ENCODE assay signal across 8 mouse cellular contexts in genomic region chr12:30910860-30911259, GRCm38 (mm10). TPM values are rescaled to one million over a fixed set of nuclear protein-coding genes. Genes with fewer than 3 reads are reported as not detected.
DNase-seq lines count a peak whose midpoint lies in the region; ATAC-seq and TF ChIP-seq lines count a peak whose summit lies in the region.

No protein-coding gene starts in this region.

- no peak for TF ChIP-seq EP300 in liver, postnatal 0 days (IDR thresholded peaks at IDR 0.05; ENCODE audit: low read depth)

- peak overlapping the region; percentile 76 for H3K4me3 ChIP-seq in lung, embryonic 14.5 days (ENCODE audit: low read depth, low read length)
- H3K4me3 ChIP-seq in brown adipose tissue, adult 24 weeks (ENCODE audit: insufficient read depth, low read depth, low read length): peak overlapping the region; percentile 85
- H3K4me3 ChIP-seq in heart, embryonic 15.5 days: peak overlapping the region; percentile 74
- H3K4me3 ChIP-seq in liver, postnatal 0 days (ENCODE audit: low read depth, low read length): peak overlapping the region; percentile 81

- peaks cover 9% of the 10 kb centered on the region for H3K36me3 ChIP-seq in lung, embryonic 14.5 days (ENCODE audit: insufficient read depth)
- no peaks in the 10 kb centered on the region for H3K36me3 ChIP-seq in heart, embryonic 15.5 days
- peaks cover 4% of the 10 kb centered on the region; the same call in 1 of the 2 replicates for H3K36me3 ChIP-seq in liver, postnatal 0 days (replicated peaks; ENCODE audit: insufficient read depth, low read length)

- peak overlapping the region; percentile 92 for H3K4me2 ChIP-seq in lung, embryonic 14.5 days
- H3K4me2 ChIP-seq in heart, embryonic 15.5 days: peak overlapping the region; percentile 98
- H3K4me2 ChIP-seq in liver, postnatal 0 days (ENCODE audit: low read depth, low read length): peak overlapping the region; percentile 97

- H3K9me3 ChIP-seq in lung, embryonic 14.5 days (ENCODE audit: low read depth, low read length): no peaks in the 10 kb centered on the region
- H3K9me3 ChIP-seq in heart, embryonic 15.5 days (replicated peaks): no peaks in the 10 kb centered on the region
- H3K9me3 ChIP-seq in liver, postnatal 0 days (ENCODE audit: low read length): no peaks in the 10 kb centered on the region

- peak overlapping the region; percentile 88 for H3K9ac ChIP-seq in lung, embryonic 14.5 days
- H3K9ac ChIP-seq in heart, embryonic 15.5 days: peak overlapping the region; percentile 82
- peak overlapping the region; percentile 83 for H3K9ac ChIP-seq in liver, postnatal 0 days (replicated peaks)

- peak overlapping the region; percentile 62 for H3K27ac ChIP-seq in lung, embryonic 14.5 days (ENCODE audit: low read depth)
- peak overlapping the region; percentile 18; the same call in 1 of the 2 replicates for H3K27ac ChIP-seq in brown adipose tissue, adult 24 weeks (replicated peaks; ENCODE audit: low read depth, low read length)
- H3K27ac ChIP-seq in heart, embryonic 15.5 days: peak overlapping the region; percentile 61
- peak overlapping the region; percentile 90 for H3K27ac ChIP-seq in liver, postnatal 0 days (ENCODE audit: low read depth)

- ATAC-seq in lung, embryonic 14.5 days (ENCODE audit: insufficient read depth): peak; percentile 18
- no peak for ATAC-seq in heart, embryonic 15.5 days (replicated peaks; ENCODE audit: insufficient number of reproducible peaks, insufficient read depth, low FRiP score, low read depth)
- ATAC-seq in liver, postnatal 0 days: peak; percentile 7

- no peak for DNase-seq in lung, embryonic 14.5 days
- DNase-seq in lung, postnatal 10 days: no peak
- peak; percentile 30 for DNase-seq in liver, postnatal 0 days
- DNase-seq in urinary bladder, postnatal 10 days (ENCODE audit: low spot score): no peak
- no peak for DNase-seq in thymus, postnatal 10 days (ENCODE audit: low spot score in 2 of 2)
- no peak for DNase-seq in adrenal gland, adult (ENCODE audit: inconsistent age in 2 of 2, low spot score in 1 of 2)

- peaks cover 8% of the 10 kb centered on the region; the same call in 1 of the 2 replicates for H3K4me1 ChIP-seq in lung, embryonic 14.5 days (ENCODE audit: insufficient read depth)
- H3K4me1 ChIP-seq in brown adipose tissue, adult 24 weeks (ENCODE audit: control insufficient read depth, insufficient read depth, insufficient read length, low read length): peaks cover 7% of the 10 kb centered on the region
- H3K4me1 ChIP-seq in heart, embryonic 15.5 days (replicated peaks): peaks cover 7% of the 10 kb centered on the region
- H3K4me1 ChIP-seq in liver, postnatal 0 days (ENCODE audit: insufficient read depth): peaks cover 23% of the 10 kb centered on the region

- no peak for TF ChIP-seq CTCF in lung, embryonic 14.5 days (IDR thresholded peaks at IDR 0.05; ENCODE audit: low read depth)
- TF ChIP-seq CTCF in liver, postnatal 0 days (IDR thresholded peaks at IDR 0.05; ENCODE audit: low read depth): no peak

- no peaks in the 10 kb centered on the region for H3K27me3 ChIP-seq in lung, embryonic 14.5 days (ENCODE audit: insufficient read depth, low read length)
- H3K27me3 ChIP-seq in heart, embryonic 15.5 days: no peaks in the 10 kb centered on the region
- H3K27me3 ChIP-seq in liver, postnatal 0 days (ENCODE audit: insufficient read depth, low read length): 0 out of 2 replicates have a peak, but pooled peaks cover 3% of the 10 kb centered on the region

- 15% methylated on average over 8 of the region's 8 CpGs for WGBS in lung, embryonic 14.5 days
- WGBS in heart, embryonic 15.5 days: 11% methylated on average over 8 of the region's 8 CpGs
- WGBS in liver, postnatal 0 days (ENCODE audit: insufficient replicate concordance): 12% methylated on average over 8 of the region's 8 CpGs

RNA-seq across cellular contexts. Expression of gene Acp1, which starts 0.5 kb away (rescaled TPM):
- 201 and 215 TPM in 2 replicates for polyA plus RNA-seq in lung, embryonic 14.5 days (2014; fragmentation: Nextera tagmentation; extraction: Ambion mirVana)
- polyA plus RNA-seq in brown adipose tissue, adult 24 weeks (2012; ENCODE audit: insufficient read depth, insufficient read length, missing spikeins): 61.2 and 66.5 TPM in 2 replicates
- 88.4 and 94.1 TPM in 2 replicates for polyA plus RNA-seq in heart, embryonic 15.5 days (2015; fragmentation: Nextera tagmentation; extraction: Ambion mirVana)
- polyA plus RNA-seq in liver, postnatal 0 days (2015; fragmentation: Nextera tagmentation; extraction: Ambion mirVana): 164 and 171 TPM in 2 replicates

RNA-seq across cellular contexts. Expression of gene Sh3yl1, which starts 0.6 kb away (rescaled TPM):
- polyA plus RNA-seq in lung, embryonic 14.5 days (2014; fragmentation: Nextera tagmentation; extraction: Ambion mirVana): 11.1 and 12.2 TPM in 2 replicates
- 1.5 and 2.1 TPM in 2 replicates for polyA plus RNA-seq in brown adipose tissue, adult 24 weeks (2012; ENCODE audit: insufficient read depth, insufficient read length, missing spikeins)
- 5.2 and 6.5 TPM in 2 replicates for polyA plus RNA-seq in heart, embryonic 15.5 days (2015; fragmentation: Nextera tagmentation; extraction: Ambion mirVana)
- 16.1 and 16.9 TPM in 2 replicates for polyA plus RNA-seq in liver, postnatal 0 days (2015; fragmentation: Nextera tagmentation; extraction: Ambion mirVana)

RNA-seq across cellular contexts. Expression of gene Alkal2, which starts 26.7 kb away (rescaled TPM):
- 0.58 and 0.69 TPM in 2 replicates for polyA plus RNA-seq in lung, embryonic 14.5 days (2014; fragmentation: Nextera tagmentation; extraction: Ambion mirVana)
- polyA plus RNA-seq in brown adipose tissue, adult 24 weeks (2012; ENCODE audit: insufficient read depth, insufficient read length, missing spikeins): 0.67 and 2.0 TPM in 2 replicates
- 0.13 and 0.28 TPM in 2 replicates for polyA plus RNA-seq in heart, embryonic 15.5 days (2015; fragmentation: Nextera tagmentation; extraction: Ambion mirVana)
- not detected in 2 replicates for polyA plus RNA-seq in liver, postnatal 0 days (2015; fragmentation: Nextera tagmentation; extraction: Ambion mirVana)

Comparison
In these comparisons a context has a peak if more than half of its experiments do, and no peak if none do; other contexts are left out.
1. H3K27ac ChIP-seq: peak in every context shown above with its lines; median percentile 90 in liver, postnatal 0 days; 62 in lung, embryonic 14.5 days; 61 in heart, embryonic 15.5 days; 18 in brown adipose tissue, adult 24 weeks.